Mouse (Mus musculus) embryonic fibroblast, embryonic 13.5 days (primary cell): ENCODE results near the gene Cdk2ap1. TPM values are rescaled to one million over a fixed set of nuclear protein-coding genes. Genes with fewer than 3 reads are reported as not detected.
"Not testable (repeated sequence)": the region's sequence is repeated elsewhere in the genome, so short reads cannot be mapped to it uniquely, and the experiment has no call there.

Source experiments
- H3K27ac ChIP-seq: 2 replicates; pipeline ENCODE4 v1.5.1; 2012; ENCODE audit warnings: low read length, control low read depth, inconsistent platforms; ENCODE audit not compliant: insufficient read depth
- H3K4me1 ChIP-seq: 2 replicates; pipeline ENCODE4 v1.6.1; 2011; ENCODE audit warnings: low read length; ENCODE audit not compliant: control insufficient read depth, insufficient read depth
- H3K4me3 ChIP-seq: 2 replicates; pipeline ENCODE4 v1.5.1; 2011; ENCODE audit warnings: mild to moderate bottlenecking, control low read depth, low read length; ENCODE audit not compliant: insufficient read depth
- CTCF ChIP-seq: IDR thresholded peaks from 2 replicates; pipeline ENCODE4 v1.5.1; 2011; ENCODE audit warnings: mild to moderate bottlenecking, control low read depth, low read length, moderate library complexity, borderline replicate concordance; ENCODE audit not compliant: insufficient read depth
- POLR2A ChIP-seq: IDR thresholded peaks from 2 replicates; pipeline ENCODE4 v1.6.1; 2011; ENCODE audit warnings: low read depth, mild to moderate bottlenecking, control low read depth, low read length, moderate library complexity
- polyA plus RNA-seq: library from polyadenylated mRNA; stranded (reverse); fragments of >200 nt; gene quantifications from 2 replicates; pipeline ENCODE4 v1.2.4, GENCODE M21; 2011; ENCODE audit warnings: low read depth; ENCODE audit not compliant: missing spikeins, insufficient read length

Gene Cdk2ap1
- 179 and 242 TPM in 2 replicates for polyA plus RNA-seq

DNA sequence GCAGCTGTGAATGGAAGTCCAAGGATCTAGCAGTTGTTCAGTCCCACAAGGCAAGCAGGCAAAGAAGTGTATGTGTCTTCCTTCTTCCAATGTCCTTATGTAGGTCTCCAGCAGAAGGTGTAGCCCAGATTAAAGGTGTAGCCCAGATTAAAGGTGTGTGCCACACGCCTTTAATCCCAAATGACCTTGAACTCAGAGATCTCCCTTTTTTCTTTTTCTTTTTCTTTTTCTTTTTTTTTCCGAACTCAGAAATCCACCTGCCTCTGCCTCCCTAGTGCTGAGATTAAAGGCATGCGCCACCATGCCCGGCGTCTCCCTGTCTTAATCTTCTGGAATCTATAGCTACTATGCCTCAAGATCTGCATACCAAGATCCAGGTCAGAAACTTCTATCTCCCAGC lies at the start of gene Cdk2ap1:
TSS of gene Cdk2ap1 (minus strand) at position 101 of the 400 bp plus-strand sequence.
- not testable (repeated sequence) for H3K4me3 ChIP-seq, H3K27ac ChIP-seq, H3K4me1 ChIP-seq

DNA sequence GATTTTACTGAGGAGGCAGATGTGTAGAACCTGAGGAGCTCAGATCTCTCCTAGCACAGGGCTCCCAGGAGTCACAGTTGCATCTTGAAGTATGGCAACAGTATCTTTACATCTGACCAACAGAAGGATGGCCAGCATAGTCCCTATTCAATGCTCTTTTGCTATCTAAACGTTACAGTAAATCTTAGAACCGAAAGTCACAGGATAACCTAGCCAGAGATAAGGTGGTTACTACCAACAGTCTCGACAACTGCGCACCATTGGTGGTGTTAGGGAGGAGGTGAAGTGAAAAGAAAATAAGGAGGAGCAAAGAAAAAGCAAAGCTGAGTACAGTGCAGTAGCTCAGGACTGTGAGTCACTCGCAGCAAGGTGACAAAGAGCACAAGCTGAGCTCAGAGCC lies 49.3 kb upstream of the Cdk2ap1 start:
- no peak overlapping the region for H3K4me3 ChIP-seq
- no peak for TF ChIP-seq POLR2A
- TF ChIP-seq CTCF: no peak
- H3K4me1 ChIP-seq: peaks cover 7% of the 10 kb centered on the region
- no peak overlapping the region for H3K27ac ChIP-seq

DNA sequence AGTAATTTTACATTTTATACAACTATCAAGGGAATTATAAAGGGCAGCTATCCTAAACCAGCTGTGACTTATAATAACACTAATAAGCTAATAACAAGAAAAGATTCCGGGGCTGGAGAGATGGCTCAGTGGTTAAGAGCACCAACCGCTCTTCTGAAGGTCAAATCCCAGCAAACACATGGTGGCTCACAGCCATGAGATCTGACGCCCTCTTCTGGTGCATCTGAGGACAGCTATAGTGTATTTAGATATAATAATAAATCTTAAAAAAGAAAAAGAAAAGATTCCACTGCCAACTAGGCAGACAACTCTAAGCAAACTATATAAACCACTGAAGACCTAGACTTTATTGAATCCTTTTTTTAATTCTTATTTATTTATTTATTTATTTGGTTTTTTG lies 47.9 kb upstream of the Cdk2ap1 start:
- H3K4me1 ChIP-seq: peaks cover 2% of the 10 kb centered on the region; the same call in 1 of the 2 replicates
- H3K27ac ChIP-seq: no peak overlapping the region
- TF ChIP-seq CTCF: no peak
- TF ChIP-seq POLR2A: no peak
- no peak overlapping the region for H3K4me3 ChIP-seq

DNA sequence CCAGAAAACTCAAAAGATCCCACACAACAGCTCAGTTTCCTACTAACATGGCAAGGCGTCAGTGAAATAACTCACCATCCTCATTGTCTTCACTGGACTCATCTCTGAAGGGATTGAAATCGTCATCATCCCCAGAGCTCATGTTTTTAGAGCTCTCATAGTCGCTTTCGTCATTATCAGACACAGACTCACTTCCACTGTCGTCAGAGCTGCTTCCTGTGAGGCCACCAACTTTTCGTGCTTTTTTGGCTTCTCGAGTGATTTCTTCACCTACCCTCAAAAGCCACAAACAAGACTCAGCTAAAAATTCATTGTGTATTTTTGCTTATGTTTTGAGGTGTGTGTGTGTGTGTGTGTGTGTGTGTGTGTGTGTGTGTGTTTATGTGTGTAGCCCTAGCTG lies 30.8 kb upstream of the Cdk2ap1 start:
- Histone ChIP-seq H3K4me3 (no peak overlapping the region), H3K4me1 (no peaks in the 10 kb centered on the region), H3K27ac (no peak overlapping the region)
- no peak for TF ChIP-seq CTCF

DNA sequence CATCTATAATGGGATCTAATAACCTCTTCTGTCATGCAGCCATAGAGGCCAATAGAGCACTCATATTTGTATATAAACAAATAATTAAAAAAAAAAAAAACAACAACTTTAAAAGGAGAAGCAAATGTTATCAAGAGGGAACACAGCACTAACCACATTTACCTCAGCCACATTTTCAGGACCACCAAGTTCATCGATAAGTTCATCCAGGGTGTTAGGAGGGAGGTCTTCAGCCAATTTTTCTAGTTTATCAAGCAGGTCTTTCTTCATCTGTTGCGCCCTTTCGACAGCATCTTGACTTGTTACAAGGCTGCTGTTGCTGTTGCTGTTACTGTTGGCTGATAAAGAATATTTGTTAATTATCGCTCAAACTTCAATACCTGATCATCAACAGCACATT lies 29.5 kb upstream of the Cdk2ap1 start:
- TF ChIP-seq CTCF (no peak), POLR2A (no peak)
- Histone ChIP-seq H3K27ac (no peak overlapping the region), H3K4me3 (no peak overlapping the region), H3K4me1 (no peaks in the 10 kb centered on the region)

DNA sequence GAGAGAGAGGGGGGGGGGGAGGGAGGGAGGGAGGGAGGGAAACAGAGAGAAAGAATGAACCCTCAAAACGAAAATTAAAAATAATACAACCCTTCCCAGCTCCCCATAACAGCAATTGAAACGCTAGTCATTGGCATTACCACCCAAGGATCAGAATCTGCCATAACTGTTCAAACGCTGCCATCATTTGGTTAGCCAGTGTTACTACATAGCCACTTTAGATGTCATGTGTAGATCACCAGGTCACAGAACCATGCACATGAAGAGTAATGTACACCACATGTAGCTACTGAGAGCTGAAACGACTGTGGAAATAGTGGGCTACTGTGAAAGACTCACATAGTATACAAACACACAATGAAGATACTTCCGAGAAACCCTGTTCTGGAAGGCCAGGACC lies 25.1 kb upstream of the Cdk2ap1 start:
- Histone ChIP-seq H3K4me1 (no peaks in the 10 kb centered on the region), H3K27ac (no peak overlapping the region), H3K4me3 (no peak overlapping the region)
- TF ChIP-seq CTCF (no peak), POLR2A (no peak)

DNA sequence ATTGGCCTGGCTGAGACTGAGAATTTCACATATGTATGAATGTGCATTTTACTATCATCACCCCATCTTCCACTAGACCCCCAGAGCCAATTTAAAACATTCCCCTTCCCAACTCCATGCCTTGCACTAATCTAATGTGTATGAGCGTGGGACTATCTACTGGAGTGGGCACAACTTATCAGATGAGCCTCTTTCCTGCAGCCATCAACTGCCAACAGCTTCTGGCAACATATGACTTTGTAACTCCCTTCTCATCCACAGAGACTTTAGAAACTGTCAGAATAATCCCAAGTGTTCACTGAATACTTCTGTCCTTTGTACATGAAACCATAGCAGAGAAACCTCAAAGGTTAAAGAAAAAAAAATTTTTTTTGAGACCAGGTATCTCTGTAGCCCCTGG lies 17.2 kb upstream of the Cdk2ap1 start:
- Histone ChIP-seq H3K27ac (no peak overlapping the region), H3K4me3 (no peak overlapping the region), H3K4me1 (peaks cover 6% of the 10 kb centered on the region; the same call in 1 of the 2 replicates)
- TF ChIP-seq CTCF: no peak
- TF ChIP-seq POLR2A: no peak

DNA sequence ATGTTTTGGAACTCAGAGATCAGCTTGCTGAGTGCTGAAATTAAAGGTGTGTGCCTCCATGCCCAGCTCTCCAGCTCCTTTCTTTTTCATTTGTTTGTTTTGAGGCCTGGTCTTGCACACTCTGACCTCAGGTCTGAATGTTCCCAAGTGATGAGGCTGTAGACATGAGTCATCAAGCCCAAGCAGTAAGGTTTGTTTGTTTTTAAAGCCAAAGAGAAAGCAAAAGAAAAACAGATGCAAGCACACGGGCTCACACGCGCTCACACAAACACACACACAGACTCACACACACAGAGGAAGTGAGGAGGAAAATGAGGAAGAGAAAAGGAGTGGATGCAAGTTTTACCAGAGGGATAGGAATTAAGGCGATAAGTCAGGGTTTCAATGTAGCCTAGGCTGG lies 14.3 kb upstream of the Cdk2ap1 start:
- no peak for TF ChIP-seq CTCF
- no peak overlapping the region for H3K27ac ChIP-seq
- no peak overlapping the region for H3K4me3 ChIP-seq
- H3K4me1 ChIP-seq: peaks cover 6% of the 10 kb centered on the region; the same call in 1 of the 2 replicates

DNA sequence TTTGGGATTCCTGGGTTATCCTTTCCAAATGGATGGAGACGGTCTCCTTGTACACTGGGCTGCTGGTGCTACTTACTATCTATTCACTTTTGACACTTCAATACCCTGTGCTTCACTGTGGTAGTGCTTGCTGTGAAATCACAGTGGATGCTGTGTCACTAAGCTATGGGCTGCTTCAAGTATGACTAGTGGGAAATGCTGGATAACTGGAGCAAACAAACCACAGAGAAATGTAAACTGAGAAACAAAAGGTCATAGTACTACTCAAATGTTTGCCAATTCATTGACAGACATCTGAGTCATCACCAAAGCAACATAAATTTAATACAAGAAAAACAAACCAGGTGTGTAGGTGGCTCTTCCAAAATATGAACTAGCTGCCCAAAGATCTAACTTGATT lies 13.5 kb upstream of the Cdk2ap1 start:
- TF ChIP-seq POLR2A: no peak
- TF ChIP-seq CTCF: no peak
- H3K4me3 ChIP-seq: no peak overlapping the region
- H3K27ac ChIP-seq: no peak overlapping the region
- H3K4me1 ChIP-seq: peaks cover 6% of the 10 kb centered on the region; the same call in 1 of the 2 replicates

DNA sequence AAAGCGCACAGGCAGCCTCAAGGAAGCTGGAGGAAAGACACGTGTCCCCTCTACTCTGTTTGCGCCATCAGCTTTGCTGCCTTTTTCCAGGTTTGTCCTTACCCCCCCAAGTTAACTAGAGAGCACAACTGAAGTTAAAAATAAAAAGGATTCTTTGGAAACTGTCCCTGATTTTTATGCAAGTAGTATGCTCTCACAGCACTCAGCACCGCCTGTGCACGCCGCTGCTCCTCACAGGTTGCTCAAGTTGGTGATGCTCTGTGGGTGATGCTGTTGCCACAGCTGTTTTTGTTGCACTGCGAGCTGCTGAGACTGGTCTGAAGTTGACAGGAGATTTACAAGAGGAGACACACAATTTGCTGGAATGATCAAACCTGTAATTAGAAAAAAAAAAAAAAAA lies 11.4 kb upstream of the Cdk2ap1 start:
- Histone ChIP-seq H3K4me3 (no peak overlapping the region), H3K4me1 (peaks cover 6% of the 10 kb centered on the region; the same call in 1 of the 2 replicates), H3K27ac (no peak overlapping the region)
- TF ChIP-seq POLR2A (no peak), CTCF (no peak)

DNA sequence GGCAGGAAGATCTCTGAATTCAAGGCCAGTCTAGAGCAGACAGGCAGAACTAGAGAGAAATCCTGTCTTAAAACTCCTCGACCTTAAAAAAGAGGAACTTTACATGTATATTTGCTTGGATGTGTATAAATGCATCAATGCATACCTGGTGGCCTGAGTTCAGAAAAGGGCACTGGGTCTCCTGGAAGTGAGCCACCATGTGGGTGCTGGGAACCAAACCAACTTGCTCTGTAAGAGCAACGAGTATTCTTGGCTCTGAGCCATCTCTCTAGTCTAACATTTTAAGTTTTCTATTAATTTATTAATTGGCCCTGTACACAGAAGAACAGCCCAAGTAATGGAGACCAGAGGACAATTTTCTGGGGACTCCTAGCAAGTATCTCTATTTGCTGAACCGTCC lies 3.8 kb upstream of the Cdk2ap1 start:
- Histone ChIP-seq H3K27ac (no peak overlapping the region), H3K4me1 (no peaks in the 10 kb centered on the region), H3K4me3 (no peak overlapping the region)
- no peak for TF ChIP-seq CTCF
- no peak for TF ChIP-seq POLR2A
